Mouse (Mus musculus) thymus, adult 2 months (tissue): ENCODE measurements around the gene Eif2b2.

ENCODE experiments used
- CTCF ChIP-seq: fragments of 200-500 bp; IDR thresholded peaks from 2 replicates; pipeline ENCODE4 v1.5.1; 2012; ENCODE audit warnings: mild to moderate bottlenecking, control low read depth, low read length, moderate library complexity, borderline replicate concordance; ENCODE audit not compliant: control insufficient read depth, poor library complexity, insufficient read depth; ENCODE audit errors: extremely low read depth
- POLR2A ChIP-seq: fragments of 200-500 bp; IDR thresholded peaks from 2 replicates; pipeline ENCODE4 v1.6.1; 2012; ENCODE audit warnings: mild to moderate bottlenecking, low read length, control low read depth, moderate library complexity; ENCODE audit not compliant: control insufficient read depth, poor library complexity, insufficient read depth; ENCODE audit errors: extremely low read depth

DNA sequence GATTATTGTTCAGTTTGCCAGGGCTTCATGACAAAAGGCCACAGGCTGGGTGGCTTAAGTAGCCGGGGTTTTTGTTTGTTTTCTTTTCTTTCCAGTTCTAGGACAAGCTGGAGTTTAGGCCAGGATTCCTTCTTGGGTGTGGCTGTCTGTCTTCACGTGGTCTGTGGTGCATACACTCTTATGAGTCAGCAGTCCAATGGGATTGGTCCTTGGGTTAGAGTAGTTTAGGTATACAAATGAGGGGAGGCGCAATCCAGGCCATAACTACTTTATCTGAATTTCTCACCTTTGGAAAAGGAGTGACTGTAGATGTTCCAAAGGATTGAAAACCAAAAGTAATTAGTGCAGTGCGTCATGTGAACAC, 52.5 kb downstream of the Eif2b2 start:
- TF ChIP-seq POLR2A (no peak), CTCF (no peak)
